Mouse (Mus musculus) MEL (cell line): ENCODE results near the gene Smc3. TPM values are rescaled to one million over a fixed set of nuclear protein-coding genes. Genes with fewer than 3 reads are reported as not detected.

Experiments
- DNase-seq: peaks from one replicate; pipeline ENCODE4 v3.0.0; 2011; ENCODE audit warnings: low read depth, low spot score
- H3K27ac ChIP-seq: 2 replicates; pipeline ENCODE4 v1.5.1; 2012; ENCODE audit warnings: low read depth, mild to moderate bottlenecking, control low read depth, low read length, moderate library complexity; ENCODE audit not compliant: control insufficient read depth
- H3K27me3 ChIP-seq, 2 experiments: fragments of 150-350 bp in 1 of 2; sonication (generic) in 1 of 2; 2 replicates each; pipeline ENCODE4 v1.6.1; 2012; ENCODE audit warnings: low read length in 2 of 2, mild to moderate bottlenecking in 2 of 2, improper control_type of control experiment in 1 of 2, moderate library complexity in 1 of 2; ENCODE audit not compliant: insufficient read depth in 2 of 2, control insufficient read depth in 1 of 2
- H3K36me3 ChIP-seq, 2 experiments: 2 replicates each; pipeline ENCODE4 v1.6.1; 2012 to 2014; ENCODE audit warnings: low read length in 2 of 2, improper control_type of control experiment in 1 of 2, inconsistent platforms in 1 of 2, mild to moderate bottlenecking in 1 of 2; ENCODE audit not compliant: insufficient read depth in 2 of 2, control insufficient read depth in 1 of 2
- H3K4me1 ChIP-seq, 2 experiments: fragments of 150-350 bp in 1 of 2; sonication (generic) in 1 of 2; 2 replicates each; pipeline ENCODE4 v1.6.1; 2012; ENCODE audit warnings: low read length in 2 of 2, improper control_type of control experiment in 1 of 2, mild to moderate bottlenecking in 1 of 2; ENCODE audit not compliant: insufficient read depth in 2 of 2, control insufficient read depth in 1 of 2
- H3K4me3 ChIP-seq, 2 experiments: fragments of 150-350 bp in 1 of 2; sonication (generic) in 1 of 2; 2 replicates each; pipeline ENCODE4 v1.5.1; 2012; ENCODE audit warnings: low read depth in 2 of 2, low read length in 2 of 2, mild to moderate bottlenecking in 2 of 2, moderate library complexity in 2 of 2, control low read depth in 1 of 2, improper control_type of control experiment in 1 of 2; ENCODE audit not compliant: control insufficient read depth in 1 of 2, insufficient read depth in 1 of 2
- H3K79me2 ChIP-seq: 2 replicates; pipeline ENCODE4 v1.6.1; 2012; ENCODE audit warnings: mild to moderate bottlenecking, low read length, moderate library complexity; ENCODE audit not compliant: control insufficient read depth, poor library complexity, insufficient read depth
- H3K9ac ChIP-seq: 2 replicates; pipeline ENCODE4 v1.6.1; 2012; ENCODE audit warnings: low read depth, mild to moderate bottlenecking, control low read depth, low read length, moderate library complexity; ENCODE audit not compliant: control insufficient read depth, poor library complexity, severe bottlenecking
- H3K9me3 ChIP-seq: fragments of 150-350 bp; sonication (generic); replicated peaks from 2 replicates; pipeline ENCODE4 v1.6.1; 2012; ENCODE audit warnings: mild to moderate bottlenecking, low read length, improper control_type of control experiment, moderate library complexity; ENCODE audit not compliant: insufficient read depth
- CHD1 ChIP-seq: IDR thresholded peaks from 2 replicates; pipeline ENCODE4 v1.6.1; 2012; ENCODE audit warnings: low read depth, mild to moderate bottlenecking, inconsistent platforms, low read length, improper control_type of control experiment
- CHD2 ChIP-seq: IDR thresholded peaks from 2 replicates; pipeline ENCODE4 v1.6.1; 2011; ENCODE audit warnings: low read length, improper control_type of control experiment
- CTCF ChIP-seq, 3 experiments: IDR thresholded peaks in 2 of 3; conservative IDR thresholded peaks in 1 of 3; 2 replicates each; pipeline ENCODE4 v1.5.1; 2011 to 2012; ENCODE audit warnings: low read length in 3 of 3, low read depth in 2 of 3, mild to moderate bottlenecking in 2 of 3, improper control_type of control experiment in 1 of 3, inconsistent platforms in 1 of 3, mixed read lengths in 1 of 3, moderate library complexity in 1 of 3; ENCODE audit not compliant: control insufficient read depth in 1 of 3, insufficient read depth in 1 of 3, poor library complexity in 1 of 3, severe bottlenecking in 1 of 3
- ELF1 ChIP-seq: IDR thresholded peaks from 2 replicates; pipeline ENCODE4 v1.6.1; 2014; ENCODE audit warnings: low read depth, mild to moderate bottlenecking, inconsistent platforms, low read length, improper control_type of control experiment, moderate library complexity
- EP300 ChIP-seq, 2 experiments: IDR thresholded peaks; 2 replicates each; pipeline ENCODE4 v1.6.1; 2011; ENCODE audit warnings: improper control_type of control experiment in 2 of 2, low read length in 2 of 2, low read depth in 1 of 2, mild to moderate bottlenecking in 1 of 2
- ETS1 ChIP-seq: IDR thresholded peaks from 2 replicates; pipeline ENCODE4 v1.6.1; 2012; ENCODE audit warnings: low read depth, mild to moderate bottlenecking, inconsistent platforms, low read length, improper control_type of control experiment, moderate library complexity
- GABPA ChIP-seq: IDR thresholded peaks from 2 replicates; pipeline ENCODE4 v1.6.1; 2012; ENCODE audit warnings: low read depth, mild to moderate bottlenecking, inconsistent platforms, low read length, improper control_type of control experiment, moderate library complexity
- GATA1 ChIP-seq: IDR thresholded peaks from 2 replicates; pipeline ENCODE4 v1.6.1; 2011; ENCODE audit warnings: low read depth, low read length, improper control_type of control experiment
- KAT2A ChIP-seq: conservative IDR thresholded peaks from 2 replicates; pipeline ENCODE4 v1.6.1; 2012; ENCODE audit warnings: low read depth, low read length, improper control_type of control experiment, inconsistent platforms
- MAZ ChIP-seq: IDR thresholded peaks from 2 replicates; pipeline ENCODE4 v1.6.1; 2012; ENCODE audit warnings: low read depth, mild to moderate bottlenecking, inconsistent platforms, low read length, improper control_type of control experiment
- MXI1 ChIP-seq: IDR thresholded peaks from 2 replicates; pipeline ENCODE4 v1.6.1; 2011; ENCODE audit warnings: mild to moderate bottlenecking, low read depth, low read length, improper control_type of control experiment
- MYC ChIP-seq: IDR thresholded peaks from 2 replicates; pipeline ENCODE4 v1.6.1; 2011; ENCODE audit warnings: low read depth, mild to moderate bottlenecking, low read length, improper control_type of control experiment, moderate library complexity
- POLR2A ChIP-seq, 2 experiments: IDR thresholded peaks; 2 replicates each; pipeline ENCODE4 v1.6.1; 2011 to 2012; ENCODE audit warnings: low read length in 2 of 2, mild to moderate bottlenecking in 2 of 2, control low read depth in 1 of 2, improper control_type of control experiment in 1 of 2, low read depth in 1 of 2, moderate library complexity in 1 of 2; ENCODE audit not compliant: control insufficient read depth in 1 of 2, insufficient read depth in 1 of 2, poor library complexity in 1 of 2
- POLR2AphosphoS5 ChIP-seq: IDR thresholded peaks from 2 replicates; pipeline ENCODE4 v1.6.1; 2012; ENCODE audit warnings: low read depth, borderline replicate concordance, mild to moderate bottlenecking, inconsistent platforms, low read length, moderate library complexity, mixed read lengths
- RAD21 ChIP-seq: IDR thresholded peaks from 2 replicates; pipeline ENCODE4 v1.6.1; 2011; ENCODE audit warnings: mild to moderate bottlenecking, low read depth, low read length, improper control_type of control experiment
- SMC3 ChIP-seq: IDR thresholded peaks from 2 replicates; pipeline ENCODE4 v1.6.1; 2011; ENCODE audit warnings: low read depth, low read length, improper control_type of control experiment
- TBP ChIP-seq: IDR thresholded peaks from 2 replicates; pipeline ENCODE4 v1.8.0; 2011; ENCODE audit warnings: low read depth, low read length, improper control_type of control experiment
- USF1 ChIP-seq: IDR thresholded peaks from 2 replicates; pipeline ENCODE4 v1.6.1; 2014; ENCODE audit warnings: low read depth, mild to moderate bottlenecking, inconsistent platforms, low read length, improper control_type of control experiment, moderate library complexity
- USF2 ChIP-seq, 2 experiments: IDR thresholded peaks; 2 replicates each; pipeline ENCODE4 v1.6.1; 2011 to 2012; ENCODE audit warnings: improper control_type of control experiment in 2 of 2, low read length in 2 of 2, borderline replicate concordance in 1 of 2, inconsistent platforms in 1 of 2, low read depth in 1 of 2, mild to moderate bottlenecking in 1 of 2; ENCODE audit not compliant: insufficient read depth in 1 of 2
- ZC3H11A ChIP-seq: IDR thresholded peaks from 2 replicates; pipeline ENCODE4 v1.6.1; 2012; ENCODE audit warnings: low read depth, mild to moderate bottlenecking, inconsistent platforms, low read length, improper control_type of control experiment
- ZKSCAN1 ChIP-seq: IDR thresholded peaks from 2 replicates; pipeline ENCODE4 v1.6.1; 2012; ENCODE audit warnings: low read depth, mild to moderate bottlenecking, inconsistent platforms, low read length, improper control_type of control experiment, moderate library complexity
- ZMIZ1 ChIP-seq: IDR thresholded peaks from 2 replicates; pipeline ENCODE4 v1.6.1; 2012; ENCODE audit warnings: low read depth, mild to moderate bottlenecking, inconsistent platforms, low read length, improper control_type of control experiment, moderate library complexity
- ZNF384 ChIP-seq: IDR thresholded peaks from 2 replicates; pipeline ENCODE4 v1.6.1; 2012; ENCODE audit warnings: low read depth, mild to moderate bottlenecking, inconsistent platforms, low read length, improper control_type of control experiment
- polyA plus RNA-seq, 2 experiments: library from polyadenylated mRNA; stranded (reverse) in 1 of 2; unstranded in 1 of 2; fragments of >175 nt in 1 of 2; fragments of >200 nt in 1 of 2; gene quantifications; 2 replicates each; pipeline versions ENCODE4 v1.2.1 to v1.2.4; 2012; ENCODE audit warnings: low replicate concordance in 2 of 2, low read depth in 1 of 2; ENCODE audit not compliant: insufficient read length in 2 of 2, insufficient read depth in 1 of 2, missing spikeins in 1 of 2
- total RNA-seq: library from RNA; depleted of rRNA; stranded (reverse); fragments of 300-350 nt; gene quantifications from 2 replicates; pipeline ENCODE4 v1.2.3, GENCODE M21; 2012

Gene Smc3
- total and polyA plus RNA-seq, 3 experiments, result 100 to 129 (median 118) TPM

DNA sequence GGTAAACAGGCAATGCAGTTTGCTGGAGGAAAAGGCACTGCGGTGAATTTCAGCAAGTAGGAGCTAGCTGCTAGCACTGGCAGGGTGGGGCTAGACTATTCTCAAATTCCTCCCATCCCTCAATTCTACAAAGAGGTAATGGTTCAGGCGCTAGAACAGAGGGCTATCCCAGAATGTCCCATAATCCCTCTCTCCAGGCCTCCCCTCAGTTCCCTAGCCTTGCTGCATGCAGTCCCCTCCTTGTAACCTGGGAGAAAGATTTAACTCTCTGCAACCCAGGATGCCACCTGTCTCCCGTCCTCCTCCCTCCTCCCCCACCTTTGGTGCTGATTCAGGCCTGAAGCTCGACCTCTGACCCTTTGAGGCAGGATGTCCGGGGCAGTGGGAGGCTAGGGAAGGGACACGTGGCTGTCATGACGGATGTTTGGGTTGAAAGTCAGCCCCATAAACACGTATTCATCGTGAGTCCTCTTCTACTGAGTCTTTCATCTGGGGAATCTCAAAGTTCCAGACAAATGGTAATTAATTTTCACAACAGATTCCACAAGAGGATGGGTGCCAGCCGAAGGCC lies 47.9 kb upstream of the Smc3 start:
- DNase-seq, result no peak
- no peaks in the 10 kb centered on the region for H3K27me3 ChIP-seq
- H3K9me3 ChIP-seq, result no peaks in the 10 kb centered on the region
- no peak overlapping the region for H3K4me3 ChIP-seq
- no peak for TF ChIP-seq USF2 (IDR thresholded peaks at IDR 0.05; ENCODE audit: borderline replicate concordance in 1 of 2, insufficient read depth in 1 of 2, low read depth in 1 of 2, low read length in 2 of 2)
- no peak for TF ChIP-seq RAD21
- TF ChIP-seq TBP, result no peak
- TF ChIP-seq MYC, result no peak
- TF ChIP-seq MXI1, result no peak
- TF ChIP-seq MAZ, result no peak
- TF ChIP-seq ZKSCAN1, result no peak
- no peak for TF ChIP-seq CHD2
- no peak for TF ChIP-seq SMC3
- TF ChIP-seq ETS1, result no peak
- no peak for TF ChIP-seq POLR2A (IDR thresholded peaks at IDR 0.05; ENCODE audit: control insufficient read depth in 1 of 2, insufficient read depth in 1 of 2, low read depth in 1 of 2, low read length in 2 of 2, poor library complexity in 1 of 2)
- TF ChIP-seq EP300 (IDR thresholded peaks at IDR 0.05; ENCODE audit: low read depth in 1 of 2, low read length in 2 of 2), result no peak
- no peak for TF ChIP-seq ZC3H11A
- no peak for TF ChIP-seq USF1
- TF ChIP-seq ZNF384, result no peak
- no peak for TF ChIP-seq GATA1
- no peak for TF ChIP-seq POLR2AphosphoS5
- H3K4me1 ChIP-seq, result no peaks in the 10 kb centered on the region
- no peak overlapping the region for H3K9ac ChIP-seq
- H3K27ac ChIP-seq, result no peak overlapping the region
- no peaks in the 10 kb centered on the region for H3K79me2 ChIP-seq
- H3K36me3 ChIP-seq, result no peaks in the 10 kb centered on the region

DNA sequence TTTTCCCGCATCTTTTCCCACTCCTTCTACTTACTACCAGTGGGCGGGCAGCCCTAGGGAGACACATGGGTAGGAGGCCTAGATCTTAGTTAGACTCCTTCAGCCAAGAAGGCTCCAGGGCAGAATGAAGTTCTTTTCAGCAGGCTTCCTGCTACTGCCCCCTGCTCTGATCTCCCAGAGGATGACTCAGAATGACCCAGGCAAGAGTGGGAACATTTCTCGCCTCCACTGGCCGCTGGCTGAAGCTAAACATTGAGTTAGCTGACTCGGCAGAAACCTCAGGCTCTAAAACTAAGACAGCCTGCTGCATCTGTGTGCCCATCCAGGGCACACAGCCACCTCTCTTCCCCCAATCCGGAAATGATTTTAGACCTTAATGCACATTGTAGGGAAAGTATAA lies 47.4 kb upstream of the Smc3 start:
- DNase-seq, result no peak
- no peaks in the 10 kb centered on the region for H3K9me3 ChIP-seq
- no peak overlapping the region for H3K9ac ChIP-seq
- no peaks in the 10 kb centered on the region for H3K4me1 ChIP-seq
- H3K36me3 ChIP-seq, result no peaks in the 10 kb centered on the region
- no peaks in the 10 kb centered on the region for H3K27me3 ChIP-seq
- H3K27ac ChIP-seq, result no peak overlapping the region
- H3K79me2 ChIP-seq, result no peaks in the 10 kb centered on the region
- no peak for TF ChIP-seq MAZ
- no peak for TF ChIP-seq ZMIZ1
- no peak for TF ChIP-seq CTCF (IDR thresholded peaks at IDR 0.05 in 2 of 3, conservative IDR thresholded peaks at IDR 0.05 in 1 of 3; ENCODE audit: control insufficient read depth in 1 of 3, insufficient read depth in 1 of 3, low read depth in 2 of 3, low read length in 3 of 3, poor library complexity in 1 of 3, severe bottlenecking in 1 of 3)
- no peak for TF ChIP-seq KAT2A
- no peak for TF ChIP-seq SMC3
- TF ChIP-seq GABPA, result no peak
- no peak for TF ChIP-seq TBP
- TF ChIP-seq MXI1, result no peak
- TF ChIP-seq ELF1, result no peak
- no peak for TF ChIP-seq CHD1
- TF ChIP-seq ETS1, result no peak
- no peak for TF ChIP-seq ZC3H11A
- TF ChIP-seq USF2 (IDR thresholded peaks at IDR 0.05; ENCODE audit: borderline replicate concordance in 1 of 2, insufficient read depth in 1 of 2, low read depth in 1 of 2, low read length in 2 of 2), result no peak
- H3K4me3 ChIP-seq, result no peak overlapping the region
